Mouse (Mus musculus): ENCODE measurements around the gene Hist1h4f. TPM values are rescaled to one million over a fixed set of nuclear protein-coding genes. Genes with fewer than 3 reads are reported as not detected.

Gene Hist1h4f
- total and polyA plus RNA-seq, 3 experiments = 8.0 to 3,177 (median 478) TPM

- no peak for DNase-seq (ENCODE audit: low spot score)
- Histone ChIP-seq H3K4me1 (ENCODE audit: insufficient read depth, low read depth, low read length) (peaks cover 44% of the 10 kb centered on the region), H3K9me3 (replicated peaks) (no peaks in the 10 kb centered on the region), H3K27me3 (ENCODE audit: insufficient read depth, low read length) (no peaks in the 10 kb centered on the region), H3K36me3 (replicated peaks) (no peaks in the 10 kb centered on the region), H3K4me3 (ENCODE audit: low read depth, low read length) (no peak overlapping the region)
- ATAC-seq (ENCODE audit: extremely low read depth, insufficient number of reproducible peaks, low FRiP score, poor library complexity, severe bottlenecking) = no peak
- TF ChIP-seq POLR2AphosphoS5 (IDR thresholded peaks at IDR 0.05; ENCODE audit: insufficient replicate concordance, low read depth, low read length) = no peak
- TF ChIP-seq TAL1 (conservative IDR thresholded peaks at IDR 0.05; ENCODE audit: low read depth, low read length) = no peak
- no peak for TF ChIP-seq GATA2 (IDR thresholded peaks at IDR 0.05; ENCODE audit: borderline replicate concordance, low read depth, low read length)
- TF ChIP-seq CTCF (IDR thresholded peaks at IDR 0.05; ENCODE audit: low read depth, low read length) = no peak
- TF ChIP-seq GATA1 (IDR thresholded peaks at IDR 0.05; ENCODE audit: borderline replicate concordance, low read length) = no peak
Measured at GRCm38 (mm10) chr13:23510127-23510526, 41.3 kb downstream of the Hist1h4f start.

DNA sequence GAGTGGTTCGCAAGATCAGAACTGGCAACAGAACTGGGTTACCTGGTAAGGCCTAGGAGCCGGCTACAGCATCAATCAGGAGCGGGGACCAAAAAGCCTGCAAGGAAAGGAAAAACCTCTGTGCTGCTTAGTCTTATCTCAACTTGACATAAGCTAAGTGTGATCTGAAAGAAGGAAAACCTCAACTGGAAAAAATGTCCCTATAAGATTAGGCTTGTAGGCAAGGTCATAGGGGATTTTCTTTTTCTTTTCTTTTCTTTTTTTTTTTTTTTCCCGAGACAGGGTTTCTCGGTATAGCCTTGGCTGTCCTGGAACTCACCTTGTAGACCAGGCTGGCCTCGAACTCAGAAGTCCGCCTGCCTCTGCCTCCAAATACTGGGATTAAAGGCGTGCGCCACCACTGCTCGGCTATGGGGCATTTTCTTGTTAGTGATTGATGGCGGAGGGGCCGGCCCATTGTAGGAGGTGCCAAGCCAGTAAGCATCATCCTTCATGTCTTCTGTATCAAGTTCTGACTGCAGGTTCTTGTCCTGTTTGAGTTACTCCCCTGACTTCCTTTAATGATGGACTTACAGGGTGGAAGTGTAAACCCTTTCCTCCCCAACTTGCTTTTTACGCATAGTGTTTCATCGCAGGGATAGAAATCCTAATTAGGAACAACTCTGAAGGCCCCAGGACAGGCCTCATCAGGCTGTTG, 44.5 kb downstream of the Hist1h4f start:
- ATAC-seq (ENCODE audit: extremely low read depth, insufficient number of reproducible peaks, low FRiP score, poor library complexity, severe bottlenecking) (no peak), DNase-seq (ENCODE audit: low spot score) (no peak)
- no peaks in the 10 kb centered on the region for H3K27me3 ChIP-seq (ENCODE audit: insufficient read depth, low read length)
- no peaks in the 10 kb centered on the region for H3K36me3 ChIP-seq (replicated peaks)
- peaks cover 61% of the 10 kb centered on the region for H3K4me1 ChIP-seq (ENCODE audit: insufficient read depth, low read depth, low read length)
- H3K4me3 ChIP-seq (ENCODE audit: low read depth, low read length) = peak overlapping the region; percentile 70; the same call in 1 of the 2 replicates
- no peaks in the 10 kb centered on the region for H3K9me3 ChIP-seq (replicated peaks)
- TF ChIP-seq GATA1 (IDR thresholded peaks at IDR 0.05; ENCODE audit: borderline replicate concordance, low read length) (no peak), POLR2AphosphoS5 (IDR thresholded peaks at IDR 0.05; ENCODE audit: insufficient replicate concordance, low read depth, low read length) (no peak), TAL1 (conservative IDR thresholded peaks at IDR 0.05; ENCODE audit: low read depth, low read length) (no peak), CTCF (IDR thresholded peaks at IDR 0.05; ENCODE audit: low read depth, low read length) (no peak), GATA2 (IDR thresholded peaks at IDR 0.05; ENCODE audit: borderline replicate concordance, low read depth, low read length) (no peak)

DNA sequence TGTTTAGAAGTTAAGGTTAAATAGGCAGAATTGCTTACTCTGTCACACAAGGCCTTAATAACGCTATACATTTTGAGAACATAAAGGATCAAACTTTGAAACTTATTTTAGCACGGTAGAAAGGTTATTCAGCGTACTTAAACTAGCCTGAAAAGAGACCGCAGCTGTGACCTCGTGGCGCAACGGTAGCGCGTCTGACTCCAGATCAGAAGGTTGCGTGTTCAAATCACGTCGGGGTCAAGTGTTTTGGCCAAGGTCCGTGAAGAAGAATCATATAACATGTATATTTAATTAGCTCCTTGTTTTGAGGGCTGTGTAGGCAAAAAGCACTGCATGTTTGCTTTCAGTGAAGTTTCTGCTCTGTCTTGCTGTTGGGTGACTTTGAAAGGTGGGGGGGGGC, 45.1 kb downstream of the Hist1h4f start:
- Histone ChIP-seq H3K9me3 (replicated peaks) (no peaks in the 10 kb centered on the region), H3K36me3 (replicated peaks) (no peaks in the 10 kb centered on the region), H3K27me3 (ENCODE audit: insufficient read depth, low read length) (no peaks in the 10 kb centered on the region), H3K4me3 (ENCODE audit: low read depth, low read length) (peak overlapping the region; percentile 70; the same call in 1 of the 2 replicates), H3K4me1 (ENCODE audit: insufficient read depth, low read depth, low read length) (peaks cover 59% of the 10 kb centered on the region)
- no peak for DNase-seq (ENCODE audit: low spot score)
- no peak for TF ChIP-seq GATA1 (IDR thresholded peaks at IDR 0.05; ENCODE audit: borderline replicate concordance, low read length)
- no peak for TF ChIP-seq CTCF (IDR thresholded peaks at IDR 0.05; ENCODE audit: low read depth, low read length)
- no peak for TF ChIP-seq TAL1 (conservative IDR thresholded peaks at IDR 0.05; ENCODE audit: low read depth, low read length)
- no peak for TF ChIP-seq GATA2 (IDR thresholded peaks at IDR 0.05; ENCODE audit: borderline replicate concordance, low read depth, low read length)
- no peak for TF ChIP-seq POLR2AphosphoS5 (IDR thresholded peaks at IDR 0.05; ENCODE audit: insufficient replicate concordance, low read depth, low read length)
- ATAC-seq (ENCODE audit: extremely low read depth, insufficient number of reproducible peaks, low FRiP score, poor library complexity, severe bottlenecking) = peak; percentile 15; the same call in 1 of the 2 replicates

DNA sequence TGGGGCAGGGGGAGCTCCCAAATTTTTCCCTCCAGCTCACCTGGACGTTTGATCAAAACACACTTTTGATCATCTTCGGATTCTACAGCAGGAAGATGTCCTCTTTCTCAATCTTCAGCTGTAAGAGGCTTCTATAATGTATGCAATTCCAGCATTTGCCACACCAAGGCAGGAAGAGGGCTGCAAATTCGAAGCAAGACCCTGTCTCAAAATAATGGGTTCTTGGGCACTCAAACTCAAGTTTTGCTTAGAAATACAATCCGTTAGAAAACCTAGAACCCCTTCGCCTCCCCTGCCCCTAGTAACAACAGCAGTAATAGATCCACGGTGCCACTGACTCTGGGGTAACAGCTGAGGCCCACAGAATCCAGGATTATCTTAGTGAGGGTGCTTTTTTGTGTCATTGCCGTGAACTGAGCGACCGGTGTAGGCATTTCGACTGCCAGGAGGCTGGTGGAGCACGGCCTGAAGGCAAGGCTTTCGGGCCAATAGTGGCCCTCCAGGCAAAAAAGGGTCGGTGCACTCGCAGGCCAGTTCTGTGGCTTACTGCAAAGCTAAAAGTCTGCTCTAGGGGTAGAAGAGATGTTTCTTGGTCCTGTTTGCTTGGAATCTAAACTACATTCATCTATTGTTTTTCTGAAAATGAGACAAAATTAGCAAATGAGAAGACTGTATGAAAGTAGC, 45.6 kb downstream of the Hist1h4f start:
- TF ChIP-seq POLR2AphosphoS5 (IDR thresholded peaks at IDR 0.05; ENCODE audit: insufficient replicate concordance, low read depth, low read length) (no peak), TAL1 (conservative IDR thresholded peaks at IDR 0.05; ENCODE audit: low read depth, low read length) (no peak), CTCF (IDR thresholded peaks at IDR 0.05; ENCODE audit: low read depth, low read length) (no peak), GATA2 (IDR thresholded peaks at IDR 0.05; ENCODE audit: borderline replicate concordance, low read depth, low read length) (no peak), GATA1 (IDR thresholded peaks at IDR 0.05; ENCODE audit: borderline replicate concordance, low read length) (no peak)
- ATAC-seq (ENCODE audit: extremely low read depth, insufficient number of reproducible peaks, low FRiP score, poor library complexity, severe bottlenecking) (no peak), DNase-seq (ENCODE audit: low spot score) (no peak)
- Histone ChIP-seq H3K4me3 (ENCODE audit: low read depth, low read length) (peak overlapping the region; percentile 70), H3K36me3 (replicated peaks) (no peaks in the 10 kb centered on the region), H3K9me3 (replicated peaks) (no peaks in the 10 kb centered on the region), H3K27me3 (ENCODE audit: insufficient read depth, low read length) (no peaks in the 10 kb centered on the region), H3K4me1 (ENCODE audit: insufficient read depth, low read depth, low read length) (peaks cover 57% of the 10 kb centered on the region)

GRCm38 (mm10) chr13:23503797-23504196, 47.7 kb downstream of the Hist1h4f start:
- DNase-seq (ENCODE audit: low spot score) (no peak), ATAC-seq (ENCODE audit: extremely low read depth, insufficient number of reproducible peaks, low FRiP score, poor library complexity, severe bottlenecking) (no peak)
- H3K4me3 ChIP-seq (ENCODE audit: low read depth, low read length) = no peak overlapping the region; the same call in 1 of the 2 replicates
- TF ChIP-seq POLR2AphosphoS5 (IDR thresholded peaks at IDR 0.05; ENCODE audit: insufficient replicate concordance, low read depth, low read length) (no peak), GATA1 (IDR thresholded peaks at IDR 0.05; ENCODE audit: borderline replicate concordance, low read length) (no peak), CTCF (IDR thresholded peaks at IDR 0.05; ENCODE audit: low read depth, low read length) (no peak), TAL1 (conservative IDR thresholded peaks at IDR 0.05; ENCODE audit: low read depth, low read length) (no peak), GATA2 (IDR thresholded peaks at IDR 0.05; ENCODE audit: borderline replicate concordance, low read depth, low read length) (no peak)
- H3K36me3 ChIP-seq (replicated peaks) = no peaks in the 10 kb centered on the region
- H3K27me3 ChIP-seq (ENCODE audit: insufficient read depth, low read length) = no peaks in the 10 kb centered on the region
- H3K4me1 ChIP-seq (ENCODE audit: insufficient read depth, low read depth, low read length) = peaks cover 56% of the 10 kb centered on the region
- no peaks in the 10 kb centered on the region for H3K9me3 ChIP-seq (replicated peaks)

GRCm38 (mm10) chr13:23502916-23503315, 48.5 kb downstream of the Hist1h4f start:
- H3K27me3 ChIP-seq (ENCODE audit: insufficient read depth, low read length) = no peaks in the 10 kb centered on the region
- ATAC-seq (ENCODE audit: extremely low read depth, insufficient number of reproducible peaks, low FRiP score, poor library complexity, severe bottlenecking) = no peak
- H3K4me3 ChIP-seq (ENCODE audit: low read depth, low read length) = no peak overlapping the region
- H3K9me3 ChIP-seq (replicated peaks) = no peaks in the 10 kb centered on the region
- H3K4me1 ChIP-seq (ENCODE audit: insufficient read depth, low read depth, low read length) = peaks cover 58% of the 10 kb centered on the region
- TF ChIP-seq POLR2AphosphoS5 (IDR thresholded peaks at IDR 0.05; ENCODE audit: insufficient replicate concordance, low read depth, low read length) (no peak), GATA2 (IDR thresholded peaks at IDR 0.05; ENCODE audit: borderline replicate concordance, low read depth, low read length) (no peak), TAL1 (conservative IDR thresholded peaks at IDR 0.05; ENCODE audit: low read depth, low read length) (no peak), GATA1 (IDR thresholded peaks at IDR 0.05; ENCODE audit: borderline replicate concordance, low read length) (no peak), CTCF (IDR thresholded peaks at IDR 0.05; ENCODE audit: low read depth, low read length) (no peak)
- DNase-seq (ENCODE audit: low spot score) = no peak
- no peaks in the 10 kb centered on the region for H3K36me3 ChIP-seq (replicated peaks)
